Mouse (Mus musculus): ENCODE data around the gene Plod1.

The Plod1 gene

GRCm38 (mm10) chr4:147936331-147936954 is at the start of gene Plod1:
Gene Plod1, minus strand, starts transcription at chr4:147936767.
- DNase-seq: peak; percentile 86

- peak; percentile 39 for DNase-seq
Observed at GRCm38 (mm10) chr4:147985205-147986132, 48.9 kb upstream of the Plod1 start, which contains the start of gene Nppb. Gene Nppb, plus strand, starts transcription at chr4:147985788.

GRCm38 (mm10) chr4:147979441-147979860 is 42.9 kb upstream of the Plod1 start:
- no peak for DNase-seq

GRCm38 (mm10) chr4:147978391-147978790 is 41.8 kb upstream of the Plod1 start:
- no peak for DNase-seq

GRCm38 (mm10) chr4:147977726-147978125 is 41.2 kb upstream of the Plod1 start:
- no peak for DNase-seq

- DNase-seq: no peak
Observed at GRCm38 (mm10) chr4:147976237-147976636, 39.7 kb upstream of the Plod1 start.

GRCm38 (mm10) chr4:147969337-147969736 is 32.8 kb upstream of the Plod1 start:
- DNase-seq: no peak

GRCm38 (mm10) chr4:147968816-147969215 is 32.2 kb upstream of the Plod1 start:
- DNase-seq: no peak

GRCm38 (mm10) chr4:147965712-147966111 is 29.1 kb upstream of the Plod1 start:
- DNase-seq: no peak

- no peak for DNase-seq
Observed at GRCm38 (mm10) chr4:147963623-147964022, 27.1 kb upstream of the Plod1 start.

GRCm38 (mm10) chr4:147962781-147963180 is 26.2 kb upstream of the Plod1 start:
- no peak for DNase-seq

- peak; percentile 70 for DNase-seq
Observed at GRCm38 (mm10) chr4:147959881-147960831, 23.6 kb upstream of the Plod1 start.

- DNase-seq: no peak
Observed at GRCm38 (mm10) chr4:147957141-147957540, 20.6 kb upstream of the Plod1 start.

- peak; percentile 35 for DNase-seq
Observed at GRCm38 (mm10) chr4:147953590-147953989, 17.0 kb upstream of the Plod1 start.

GRCm38 (mm10) chr4:147947511-147947910 is 10.9 kb upstream of the Plod1 start:
- DNase-seq: no peak

- no peak for DNase-seq
Observed at GRCm38 (mm10) chr4:147943005-147943404, 6.4 kb upstream of the Plod1 start.

GRCm38 (mm10) chr4:147941045-147942020 is 4.8 kb upstream of the Plod1 start:
- DNase-seq: no peak

GRCm38 (mm10) chr4:147940576-147941044 is 4.0 kb upstream of the Plod1 start, which contains the start of gene 2510039O18Rik:
Gene 2510039O18Rik, plus strand, starts transcription at chr4:147940895.
- DNase-seq: peak; percentile 89

GRCm38 (mm10) chr4:147940111-147940510 is 3.5 kb upstream of the Plod1 start:
- DNase-seq: no peak

- DNase-seq: peak; percentile 21
Observed at GRCm38 (mm10) chr4:147938148-147939096, 1.9 kb upstream of the Plod1 start.

Measured in lung, postnatal 14 days (tissue).